Mouse (Mus musculus) heart, embryonic 11.5 days (tissue): ENCODE data around the gene Haghl. TPM values are rescaled to one million over a fixed set of nuclear protein-coding genes. Genes with fewer than 3 reads are reported as not detected.

ENCODE experiments used
- ATAC-seq: fragments of 200-750 bp; cut with Nextera tagmentation; replicated peaks from 2 replicates; pipeline ENCODE4 v1.8.0; 2017; ENCODE audit warnings: moderate library complexity; ENCODE audit not compliant: insufficient number of reproducible peaks, low FRiP score, low TSS enrichment
- H3K27ac ChIP-seq: fragments of 300-500 bp; sonication (generic); 2 replicates; pipeline ENCODE4 v1.5.1; 2014; ENCODE audit warnings: mild to moderate bottlenecking, low read depth, low read length
- H3K27me3 ChIP-seq: fragments of 300-500 bp; sonication (generic); 2 replicates; pipeline ENCODE4 v1.6.1; 2014; ENCODE audit warnings: mild to moderate bottlenecking, low read length, mixed read lengths; ENCODE audit not compliant: control insufficient read depth, insufficient read depth
- H3K36me3 ChIP-seq: fragments of 300-500 bp; sonication (generic); 2 replicates; pipeline ENCODE4 v1.6.1; 2014; ENCODE audit warnings: mild to moderate bottlenecking, low read length, moderate library complexity, mixed read lengths; ENCODE audit not compliant: control insufficient read depth, insufficient read depth
- H3K4me1 ChIP-seq: fragments of 300-500 bp; sonication (generic); 2 replicates; pipeline ENCODE4 v1.6.1; 2014; ENCODE audit warnings: low read length; ENCODE audit not compliant: control insufficient read depth, insufficient read depth
- H3K4me2 ChIP-seq: fragments of 300-500 bp; sonication (generic); 2 replicates; pipeline ENCODE4 v1.6.1; 2014; ENCODE audit warnings: mild to moderate bottlenecking, moderate library complexity
- H3K4me3 ChIP-seq: fragments of 300-500 bp; sonication (generic); 2 replicates; pipeline ENCODE4 v1.5.1; 2014; ENCODE audit warnings: low read depth, low read length
- H3K9ac ChIP-seq: fragments of 300-500 bp; sonication (generic); 2 replicates; pipeline ENCODE4 v1.6.1; 2014; ENCODE audit warnings: mild to moderate bottlenecking, low read depth, low read length, moderate library complexity
- H3K9me3 ChIP-seq: fragments of 300-500 bp; sonication (generic); replicated peaks from 2 replicates; pipeline ENCODE4 v1.6.1; 2016; ENCODE audit warnings: low read length; ENCODE audit not compliant: control insufficient read depth
- WGBS: fragments of 180-500 bp; shearing (Covaris S2); extraction: QIAGEN DNeasy Blood & Tissue Kit; methylation state at CpG from one replicate; pipeline ENCODE4 v1.1.7; 2014; ENCODE audit not compliant: insufficient replicate concordance; 5-methylcytosine and 5-hydroxymethylcytosine counted together
- microRNA-seq: library from miRNA; unstranded; fragments of <30 nt; microRNA quantifications from one replicate; pipeline ENCODE4, GENCODE M21; 2016; ENCODE audit warnings: borderline number of aligned reads
- polyA plus RNA-seq: library from polyadenylated mRNA; unstranded; fragments of >200 nt; fragmentation: Nextera tagmentation; extraction: Ambion mirVana; gene quantifications from 2 replicates; pipeline ENCODE4 v1.2.1, GENCODE M21; 2014

The Haghl gene
- polyA plus RNA-seq, 1 experiment from 2014 or later, result 52.3 TPM

DNA sequence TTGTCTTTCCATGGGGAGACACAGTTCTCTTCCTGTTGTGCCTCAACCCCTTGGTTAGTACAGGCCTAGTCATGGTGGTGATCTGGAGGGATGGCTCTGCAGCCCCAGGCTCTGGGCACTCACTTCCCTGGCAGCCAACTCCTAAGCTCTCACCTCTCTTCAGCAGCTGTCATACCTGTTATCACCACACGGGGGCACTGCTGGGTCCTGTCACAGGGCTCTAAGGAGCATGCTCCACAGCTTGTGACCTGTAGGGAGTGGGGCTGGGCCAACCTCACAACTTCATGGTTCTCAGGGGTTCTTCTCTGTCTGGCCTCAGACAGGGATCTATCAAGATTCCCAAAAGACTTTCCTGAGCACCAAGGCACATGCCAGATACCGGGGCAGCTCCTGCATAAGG is 53.4 kb downstream of the Haghl start:
- peaks cover 4% of the 10 kb centered on the region; the same call in 1 of the 2 replicates for H3K36me3 ChIP-seq
- peaks cover 5% of the 10 kb centered on the region; the same call in 1 of the 2 replicates for H3K27me3 ChIP-seq
- no peak overlapping the region for H3K4me2 ChIP-seq
- WGBS, result 14% methylated on average over 2 of the region's 2 CpGs
- no peak overlapping the region for H3K27ac ChIP-seq
- H3K9me3 ChIP-seq, result no peaks in the 10 kb centered on the region
- no peak overlapping the region for H3K9ac ChIP-seq
- no peak overlapping the region for H3K4me3 ChIP-seq
- H3K4me1 ChIP-seq, result peaks cover 10% of the 10 kb centered on the region
- no peak for ATAC-seq

Small RNAs within 50 kb of the gene (microRNA-seq; reads per million reads assigned to microRNA genes)
- gene Gm25083 (not detected), gene Mir3082 (0.20 reads per million), gene Mir6966 (0.95 reads per million, percentile 12 among the genes with 10 or more reads in this experiment)

Other genes with a start within 250 kb of the Haghl start
- gene Sox8, start 215.0 kb downstream of the Haghl start, polyA plus RNA-seq, result 2.0 and 2.9 TPM in 2 replicates
- 32.8 and 34.9 TPM in 2 replicates for gene Lmf1, start 206.6 kb downstream of the Haghl start, polyA plus RNA-seq
- 2.1 and 2.7 TPM in 2 replicates for gene Gng13, start 68.5 kb downstream of the Haghl start, polyA plus RNA-seq
- gene Chtf18, start 58.3 kb downstream of the Haghl start, polyA plus RNA-seq, result 12.6 and 12.8 TPM in 2 replicates
- gene Rpusd1, start 58.0 kb downstream of the Haghl start, polyA plus RNA-seq, result 11.7 and 12.9 TPM in 2 replicates
- not detected in 2 replicates for gene Mslnl, start 49.6 kb downstream of the Haghl start, polyA plus RNA-seq
- 3.1 and 3.4 TPM in 2 replicates for gene Msln, start 31.3 kb downstream of the Haghl start, polyA plus RNA-seq
- 27.9 and 31.8 TPM in 2 replicates for gene Narfl, start 11.9 kb downstream of the Haghl start, polyA plus RNA-seq
- 0.13 TPM in 1 of 2 replicates, not detected in the other for gene Ccdc78, start 907 bp upstream of the Haghl start, polyA plus RNA-seq
- 71.8 and 74.0 TPM in 2 replicates for gene Fam173a, start 7.2 kb upstream of the Haghl start, polyA plus RNA-seq
- 0.29 TPM in 1 of 2 replicates, not detected in the other for gene AC134908.4, start 10.0 kb upstream of the Haghl start, polyA plus RNA-seq
- 6.2 and 8.3 TPM in 2 replicates for gene Metrn, start 11.5 kb upstream of the Haghl start, polyA plus RNA-seq
- gene Fbxl16, start 23.4 kb upstream of the Haghl start, polyA plus RNA-seq, result 1.1 and 1.4 TPM in 2 replicates
- gene Wdr24, start 38.0 kb upstream of the Haghl start, polyA plus RNA-seq, result 14.4 and 17.7 TPM in 2 replicates
- gene Jmjd8, start 43.2 kb upstream of the Haghl start, polyA plus RNA-seq, result 30.9 and 42.6 TPM in 2 replicates
- gene Stub1, start 47.7 kb upstream of the Haghl start, polyA plus RNA-seq, result 292 and 322 TPM in 2 replicates
- gene Rhbdl1, start 51.6 kb upstream of the Haghl start, polyA plus RNA-seq, result 1.9 and 2.5 TPM in 2 replicates
- 0.70 and 1.1 TPM in 2 replicates for gene Gm20683, start 56.1 kb upstream of the Haghl start, polyA plus RNA-seq
- 9.6 and 11.9 TPM in 2 replicates for gene Rhot2, start 59.2 kb upstream of the Haghl start, polyA plus RNA-seq
- gene Wdr90, start 75.8 kb upstream of the Haghl start, polyA plus RNA-seq, result 12.3 and 14.0 TPM in 2 replicates
- 160 and 168 TPM in 2 replicates for gene Mcrip2, start 83.1 kb upstream of the Haghl start, polyA plus RNA-seq
- 42.7 and 46.0 TPM in 2 replicates for gene Mettl26, start 89.4 kb upstream of the Haghl start, polyA plus RNA-seq
- 0.17 and 0.47 TPM in 2 replicates for gene Wfikkn1, start 95.2 kb upstream of the Haghl start, polyA plus RNA-seq
- gene Rab40c, start 134.1 kb upstream of the Haghl start, polyA plus RNA-seq, result 11.0 and 11.7 TPM in 2 replicates
- 71.2 and 77.1 TPM in 2 replicates for gene Pigq, start 159.3 kb upstream of the Haghl start, polyA plus RNA-seq
- gene Nhlrc4, start 159.3 kb upstream of the Haghl start, polyA plus RNA-seq, result 0.34 and 0.42 TPM in 2 replicates
- 0.14 and 0.25 TPM in 2 replicates for gene A930017K11Rik, start 166.9 kb upstream of the Haghl start, polyA plus RNA-seq
- 12.7 and 15.2 TPM in 2 replicates for gene Capn15, start 200.1 kb upstream of the Haghl start, polyA plus RNA-seq